Mouse (Mus musculus) layer of hippocampus, postnatal 10 days (tissue): ENCODE measurements at regions not wholly inside any gene's neighbourhood (a gene's known extent, or its start where the extent isn't known, plus 50 kb on each side); places are given as distances from the start of the nearest gene placed in this dataset.

ENCODE experiments used
- DNase-seq, 2 experiments: peaks; one replicate each; pipeline ENCODE4 v3.0.0; 2021; ENCODE audit warnings: low spot score in 2 of 2

- no peak for DNase-seq
Measured at GRCm38 (mm10) chr2:92853175-92853574, 61.7 kb upstream of the Syt13 start.

- no peak for DNase-seq
Measured at GRCm38 (mm10) chr2:92854331-92854730, 60.6 kb upstream of the Syt13 start.

DNA sequence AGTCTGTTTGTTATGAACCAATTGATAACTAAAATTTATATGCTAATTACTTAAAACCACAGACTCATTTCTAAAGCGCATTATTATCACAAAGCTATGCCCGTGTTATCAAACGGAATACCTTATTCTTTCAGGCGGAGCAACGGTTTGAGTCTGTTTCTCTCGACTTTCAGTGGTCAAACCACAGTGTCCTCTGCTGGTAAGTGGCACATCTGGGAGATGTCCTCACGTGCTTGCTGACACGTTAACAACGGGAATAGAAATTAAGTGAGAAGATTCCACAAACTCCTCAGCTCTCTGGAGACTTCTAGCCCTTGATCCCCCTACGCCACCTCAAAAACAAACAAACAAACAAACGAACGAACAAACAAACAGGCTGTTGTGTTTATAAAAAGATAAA lies 58.9 kb upstream of the Syt13 start:
- DNase-seq: no peak

DNA sequence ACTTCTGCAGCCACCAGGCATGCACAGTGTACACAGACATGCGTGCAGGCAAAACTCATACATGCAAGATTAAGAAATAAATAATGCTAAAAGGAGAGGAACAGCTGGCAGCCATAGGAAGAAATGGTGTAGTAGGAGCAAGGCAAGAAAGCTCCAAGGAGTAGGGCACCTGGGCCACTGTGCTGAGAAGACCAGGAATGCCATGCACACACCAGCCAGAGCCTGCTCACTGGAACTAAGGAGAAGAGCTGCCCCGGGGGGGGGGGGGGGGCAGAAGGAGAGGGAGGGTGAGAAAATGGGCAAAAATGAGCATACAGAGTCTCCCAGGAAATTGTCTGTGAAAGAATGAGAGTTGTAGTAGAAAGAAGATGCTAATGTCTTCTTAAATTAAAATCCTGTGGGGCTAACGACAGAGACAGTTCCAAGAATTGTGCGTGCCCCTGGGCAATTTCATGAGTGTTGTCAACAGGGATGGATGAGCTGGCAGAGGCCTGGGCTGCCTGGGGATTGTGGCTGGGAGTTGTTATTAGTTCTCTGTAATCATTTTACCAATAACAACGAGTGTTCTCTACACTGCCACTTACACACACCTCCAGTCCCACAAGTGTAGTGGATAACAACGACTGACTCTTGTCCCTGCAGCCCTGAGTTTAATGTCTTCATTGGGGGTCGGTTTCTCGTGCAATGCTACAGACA lies 54.2 kb upstream of the Syt13 start:
- DNase-seq: no peak
